Mouse (Mus musculus) E14TG2a.4 (cell line): Measurements from ENCODE around the gene Stn1.

Source experiments
- H3K27me3 ChIP-seq: 2 replicates; pipeline ENCODE4 v1.6.1; 2014; ENCODE audit warnings: low read length, control low read depth; ENCODE audit not compliant: insufficient read depth
- H3K36me3 ChIP-seq: 2 replicates; pipeline ENCODE4 v1.6.1; 2014; ENCODE audit warnings: low read length, control low read depth; ENCODE audit not compliant: insufficient read depth
- H3K4me1 ChIP-seq: replicated peaks from 2 replicates; pipeline ENCODE4 v1.6.1; 2014; ENCODE audit warnings: low read depth, low read length, control low read depth
- H3K4me3 ChIP-seq: replicated peaks from 2 replicates; pipeline ENCODE4 v1.5.1; 2014; ENCODE audit warnings: mild to moderate bottlenecking, low read length
- H3K9me3 ChIP-seq: 2 replicates; pipeline ENCODE4 v1.6.1; 2014; ENCODE audit warnings: low read length, control low read depth
- CTCF ChIP-seq: conservative IDR thresholded peaks from 2 replicates; pipeline ENCODE4 v1.5.1; 2014; ENCODE audit warnings: low read length
- NANOG ChIP-seq: IDR thresholded peaks from 2 replicates; pipeline ENCODE4 v1.6.1; 2014; ENCODE audit warnings: borderline replicate concordance, low read length, mixed read lengths
- POU5F1 ChIP-seq: IDR thresholded peaks from 2 replicates; pipeline ENCODE4 v1.6.1; 2014; ENCODE audit warnings: low read length, borderline replicate concordance

Gene Stn1

DNA sequence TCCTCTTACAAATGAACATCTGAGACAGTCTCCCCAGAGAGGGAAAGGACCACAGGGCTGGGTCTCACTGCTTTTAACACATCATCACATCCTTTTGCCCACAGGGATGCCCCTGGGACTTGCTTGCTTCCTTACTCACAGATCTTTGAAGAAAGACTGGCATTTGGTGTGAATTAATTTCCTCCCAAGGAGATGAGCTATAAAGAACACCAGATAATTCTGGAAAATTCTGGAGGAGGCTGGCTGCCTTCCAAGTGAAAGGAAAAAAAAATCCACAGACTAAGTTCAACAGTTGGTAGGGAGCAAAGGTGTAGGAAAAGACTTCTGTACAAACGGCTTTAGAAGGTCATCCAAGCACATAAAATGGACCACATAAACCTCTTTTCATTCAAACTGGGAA lies 3.2 kb downstream of the Stn1 start:
- TF ChIP-seq NANOG = no peak
- TF ChIP-seq POU5F1 = no peak
- no peak for TF ChIP-seq CTCF
- peaks cover 50% of the 10 kb centered on the region for H3K36me3 ChIP-seq
- no peaks in the 10 kb centered on the region for H3K27me3 ChIP-seq
- H3K4me1 ChIP-seq = peaks cover 43% of the 10 kb centered on the region
- H3K4me3 ChIP-seq = no peak overlapping the region
- no peaks in the 10 kb centered on the region for H3K9me3 ChIP-seq

DNA sequence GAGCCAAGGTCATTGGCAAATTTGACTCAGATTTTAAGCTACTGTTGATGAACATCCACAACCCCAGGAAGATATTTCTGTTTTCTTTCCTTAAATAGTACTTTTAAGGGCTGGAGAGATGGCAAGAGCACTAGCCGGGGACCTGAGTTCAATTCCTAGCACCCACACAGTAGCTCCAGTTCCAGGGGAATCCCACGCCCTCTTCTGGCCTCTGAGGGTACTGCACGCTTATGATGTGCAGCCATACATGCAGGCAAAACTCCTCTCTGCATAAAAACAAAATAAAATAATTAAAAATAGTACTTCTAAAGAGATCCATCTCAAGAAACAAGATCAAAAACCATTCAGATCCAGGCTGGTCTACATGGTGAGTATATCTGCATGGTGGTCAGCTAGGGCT lies 4.9 kb downstream of the Stn1 start:
- Histone ChIP-seq H3K4me1 (peaks cover 30% of the 10 kb centered on the region), H3K27me3 (no peaks in the 10 kb centered on the region), H3K9me3 (no peaks in the 10 kb centered on the region), H3K4me3 (no peak overlapping the region), H3K36me3 (peaks cover 53% of the 10 kb centered on the region)
- TF ChIP-seq NANOG (no peak), POU5F1 (no peak), CTCF (peak; percentile 86)

DNA sequence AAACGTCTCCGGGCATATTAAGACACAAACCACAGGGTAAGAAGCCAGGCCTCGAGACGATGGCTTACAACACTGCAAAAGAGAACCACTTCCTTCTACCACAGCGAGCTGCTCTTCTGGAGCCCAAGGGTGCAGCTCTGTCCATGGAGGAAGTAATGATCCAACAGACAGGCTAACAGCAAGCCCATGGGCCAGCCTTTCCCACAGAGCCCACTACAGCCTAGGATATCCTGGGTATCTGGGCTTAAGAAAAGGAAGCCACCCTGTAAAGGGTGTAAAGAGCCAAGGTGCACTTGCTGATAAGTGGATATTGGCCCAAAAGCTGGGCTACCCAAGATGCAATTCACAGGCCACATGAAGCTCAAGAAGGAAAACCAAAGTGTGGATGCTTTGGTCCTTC lies 6.0 kb downstream of the Stn1 start:
- Histone ChIP-seq H3K4me1 (peaks cover 33% of the 10 kb centered on the region), H3K9me3 (no peaks in the 10 kb centered on the region), H3K27me3 (no peaks in the 10 kb centered on the region), H3K4me3 (no peak overlapping the region), H3K36me3 (peaks cover 64% of the 10 kb centered on the region)
- TF ChIP-seq POU5F1 (no peak), NANOG (no peak), CTCF (no peak)

DNA sequence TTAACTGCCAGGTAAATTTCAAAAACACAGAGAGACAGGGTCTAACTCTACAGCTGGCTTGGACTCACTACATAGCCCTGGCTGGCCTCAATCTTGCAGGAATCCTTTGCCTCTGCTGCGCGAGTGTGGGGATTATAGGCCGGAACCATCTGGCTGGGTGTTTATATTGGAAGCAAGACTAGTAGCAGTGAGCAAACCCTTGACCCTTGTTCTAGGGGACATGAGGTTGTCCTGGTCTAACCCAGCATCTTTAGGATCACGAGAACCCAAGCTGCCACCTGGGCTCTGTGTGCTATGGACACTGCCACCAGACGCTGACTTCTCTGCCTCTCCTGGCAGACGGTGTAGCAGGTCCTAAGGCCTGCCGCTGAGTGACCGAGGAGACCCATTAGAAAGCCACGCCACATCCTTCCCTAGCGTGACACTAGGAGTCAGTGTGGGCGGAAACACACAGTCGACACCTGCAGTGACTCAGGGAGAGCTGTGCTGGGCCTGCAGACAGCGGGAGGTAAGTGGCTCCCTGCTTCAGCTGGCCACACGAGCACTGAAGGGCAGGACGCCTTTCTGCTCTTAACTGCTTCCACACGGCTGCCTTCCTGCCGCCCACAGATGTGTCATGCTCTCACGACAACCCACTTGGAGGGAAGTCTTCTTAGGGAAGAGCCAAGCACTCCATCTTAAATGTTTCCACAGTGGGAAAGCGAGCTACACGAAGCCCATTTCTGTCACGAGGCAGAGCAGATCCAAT lies 10.9 kb downstream of the Stn1 start:
- Histone ChIP-seq H3K4me1 (peaks cover 16% of the 10 kb centered on the region), H3K27me3 (no peaks in the 10 kb centered on the region), H3K9me3 (no peaks in the 10 kb centered on the region), H3K36me3 (peaks cover 70% of the 10 kb centered on the region), H3K4me3 (no peak overlapping the region)
- TF ChIP-seq POU5F1 (no peak), NANOG (no peak), CTCF (no peak)

DNA sequence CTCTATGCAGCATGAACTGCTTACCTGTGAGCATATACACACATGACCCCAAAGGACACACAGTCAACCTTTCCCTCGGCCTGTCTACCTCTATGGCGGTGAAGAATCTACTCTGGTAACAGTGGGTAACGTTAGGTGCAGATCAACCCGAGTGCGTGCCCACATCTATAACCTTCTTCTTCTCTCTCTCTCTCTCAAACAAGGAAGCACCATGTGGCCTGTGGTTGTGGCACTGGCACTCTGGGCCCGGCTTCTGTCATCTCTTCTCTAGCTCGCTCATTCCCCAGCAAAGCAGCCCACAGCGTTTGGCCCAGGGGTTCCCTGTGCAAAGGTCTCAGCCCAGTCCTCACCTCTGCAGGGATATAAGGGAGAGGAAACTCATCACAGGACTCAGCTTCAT lies 12.4 kb downstream of the Stn1 start:
- no peaks in the 10 kb centered on the region for H3K9me3 ChIP-seq
- peaks cover 70% of the 10 kb centered on the region for H3K36me3 ChIP-seq
- no peak overlapping the region for H3K4me3 ChIP-seq
- TF ChIP-seq NANOG (no peak), CTCF (no peak), POU5F1 (no peak)
- H3K4me1 ChIP-seq = peaks cover 16% of the 10 kb centered on the region
- H3K27me3 ChIP-seq = no peaks in the 10 kb centered on the region

DNA sequence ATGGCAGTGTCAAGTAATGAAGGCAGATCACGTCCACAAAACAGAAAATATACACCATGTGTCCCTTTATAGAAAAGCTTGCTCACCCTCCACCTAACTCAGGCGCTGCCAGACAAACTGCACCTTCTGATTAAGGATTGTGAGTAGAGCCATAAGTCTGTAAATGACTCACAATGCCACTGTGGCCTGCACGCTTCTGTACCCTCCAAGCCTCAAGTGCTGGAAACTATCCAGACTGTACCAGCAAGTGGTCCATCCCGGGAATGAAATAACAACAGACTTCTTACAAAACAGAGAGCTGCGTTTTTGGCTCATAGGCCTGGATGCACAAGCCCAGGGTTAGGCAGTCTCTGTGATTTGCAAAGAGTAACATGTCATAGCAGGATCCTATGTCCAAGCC lies 15.9 kb downstream of the Stn1 start:
- no peak for TF ChIP-seq NANOG
- no peak for TF ChIP-seq POU5F1
- TF ChIP-seq CTCF = no peak

DNA sequence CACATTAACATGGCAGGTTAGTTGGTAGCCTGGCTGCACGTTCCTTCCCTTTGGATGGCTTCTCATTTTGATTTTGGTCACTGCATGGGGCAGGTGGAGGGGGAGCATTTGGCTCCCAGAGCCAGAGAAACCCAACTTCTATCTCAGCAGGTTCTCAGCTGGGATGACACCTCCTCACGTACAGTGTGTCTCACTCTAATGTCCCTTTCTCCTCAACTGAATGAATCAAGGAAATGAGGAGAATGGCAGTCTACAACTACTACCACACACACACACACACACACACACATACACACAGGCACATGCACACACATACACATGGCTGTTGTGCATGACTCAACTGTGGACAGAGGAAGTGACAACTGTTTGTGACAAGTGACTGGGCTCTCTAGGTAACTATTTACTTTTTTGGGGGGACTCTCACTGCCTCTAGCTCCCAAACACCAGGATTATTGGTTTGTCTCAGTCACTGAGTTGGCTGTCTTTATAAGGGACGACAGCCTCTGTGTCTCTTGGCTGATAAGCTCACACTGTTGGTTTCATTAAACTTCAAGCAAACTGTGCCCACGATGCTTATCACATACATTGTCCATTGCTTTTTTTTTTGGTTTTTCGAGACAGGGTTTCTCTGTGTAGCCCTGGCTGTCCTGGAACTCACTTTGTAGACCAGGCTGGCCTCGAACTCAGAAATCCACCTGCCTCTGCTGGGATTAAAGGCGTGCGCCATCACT lies 18.0 kb downstream of the Stn1 start:
- Histone ChIP-seq H3K9me3 (no peaks in the 10 kb centered on the region), H3K4me1 (peaks cover 33% of the 10 kb centered on the region), H3K4me3 (no peak overlapping the region; the same call in 1 of the 2 replicates), H3K27me3 (no peaks in the 10 kb centered on the region), H3K36me3 (peaks cover 70% of the 10 kb centered on the region)
- no peak for TF ChIP-seq CTCF
- no peak for TF ChIP-seq POU5F1
- TF ChIP-seq NANOG = no peak

More for the DNA sequence above, 15.9 kb downstream of the Stn1 start:
- Histone ChIP-seq H3K4me3 (no peak overlapping the region), H3K27me3 (no peaks in the 10 kb centered on the region), H3K4me1 (peaks cover 30% of the 10 kb centered on the region), H3K9me3 (no peaks in the 10 kb centered on the region), H3K36me3 (peaks cover 64% of the 10 kb centered on the region)

DNA sequence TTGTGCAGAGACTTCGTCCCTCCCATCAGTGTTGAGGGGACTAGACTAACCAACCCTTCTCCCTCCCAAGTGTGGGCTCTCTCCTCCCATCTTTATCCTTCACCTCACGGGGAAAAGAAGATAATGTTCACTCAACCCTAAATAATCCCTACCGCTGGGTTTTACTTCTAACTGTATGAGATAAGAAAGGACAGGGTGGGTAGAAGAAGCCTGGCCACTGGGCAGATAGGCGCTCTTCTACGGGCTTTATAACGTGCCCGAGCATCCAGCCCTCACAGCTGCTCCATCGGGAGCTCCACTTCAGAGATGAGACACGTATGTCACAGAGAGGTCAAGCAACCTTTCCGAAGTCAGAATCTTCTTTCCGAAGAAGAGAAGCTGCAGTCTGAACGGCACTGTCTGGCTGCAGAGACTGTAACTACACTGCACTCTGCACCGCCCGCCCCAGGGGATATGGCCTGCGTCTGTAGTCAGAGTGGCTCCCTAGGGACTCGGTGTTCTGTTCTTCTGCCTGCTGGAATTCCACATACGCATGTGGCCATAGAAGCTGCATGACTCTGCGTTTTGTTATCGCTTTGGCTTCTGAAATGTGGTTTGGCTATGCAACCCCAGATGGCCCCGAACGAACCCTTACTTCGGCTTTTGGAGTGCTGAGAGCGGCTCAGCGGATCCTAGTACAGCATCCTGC lies 18.7 kb downstream of the Stn1 start:
- TF ChIP-seq CTCF = no peak
- TF ChIP-seq POU5F1 = no peak
- no peak for TF ChIP-seq NANOG
- no peaks in the 10 kb centered on the region for H3K27me3 ChIP-seq
- peaks cover 70% of the 10 kb centered on the region for H3K36me3 ChIP-seq
- H3K9me3 ChIP-seq = no peaks in the 10 kb centered on the region
- no peak overlapping the region; the same call in 1 of the 2 replicates for H3K4me3 ChIP-seq
- peaks cover 37% of the 10 kb centered on the region for H3K4me1 ChIP-seq
